Mouse (Mus musculus) cortical plate, adult 2 months (tissue): ENCODE results near the gene Nceh1.

ENCODE experiments used
- CTCF ChIP-seq: fragments of 200-500 bp; IDR thresholded peaks from 2 replicates; pipeline ENCODE4 v1.5.1; 2011; ENCODE audit warnings: mild to moderate bottlenecking, control low read depth, low read length; ENCODE audit not compliant: insufficient read depth; ENCODE audit errors: extremely low read depth
- POLR2A ChIP-seq: fragments of 200-500 bp; IDR thresholded peaks from 2 replicates; pipeline ENCODE4 v1.6.1; 2011; ENCODE audit warnings: mild to moderate bottlenecking, low read length, control low read depth; ENCODE audit not compliant: insufficient read depth; ENCODE audit errors: extremely low read depth

DNA sequence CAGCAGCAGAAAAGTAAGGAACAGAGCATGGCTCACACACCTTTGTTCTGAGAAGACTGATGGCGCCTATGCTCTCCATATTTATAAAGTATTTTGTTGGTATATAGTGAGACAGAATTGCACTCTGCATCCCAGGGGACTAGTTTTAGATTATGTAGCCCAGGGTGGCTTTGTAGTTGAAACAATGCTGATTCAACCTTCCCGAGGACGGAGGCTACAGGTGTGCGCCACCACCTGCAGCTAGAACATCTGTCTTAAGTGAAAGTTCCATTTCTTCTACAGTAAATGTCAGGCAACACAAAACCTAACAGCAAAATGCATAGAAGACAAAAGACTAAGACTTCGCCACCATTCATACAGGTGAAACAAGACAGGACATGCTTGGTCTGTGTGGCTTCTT, 107.5 kb downstream of the Nceh1 start:
- TF ChIP-seq POLR2A (no peak), CTCF (no peak)
